Mouse (Mus musculus): ENCODE results near the gene Lrp1.

- no peak for TF ChIP-seq CTCF (conservative IDR thresholded peaks at IDR 0.05; ENCODE audit: low read length)
- TF ChIP-seq NANOG (IDR thresholded peaks at IDR 0.05; ENCODE audit: borderline replicate concordance, low read length) = no peak
Measured at GRCm38 (mm10) chr10:127598607-127599006, 22.3 kb downstream of the Lrp1 start.

All from E14TG2a.4 (cell line).